ENCODE assay signal across 18 mouse cellular contexts in genomic region chr8:46726383-46726782, GRCm38 (mm10). TPM values are rescaled to one million over a fixed set of nuclear protein-coding genes. Genes with fewer than 3 reads are reported as not detected.
DNase-seq lines count a peak whose midpoint lies in the region; ATAC-seq and TF ChIP-seq lines count a peak whose summit lies in the region.
"Had no signal": no experiment of that assay in that cellular context is flagged by ENCODE, and none has a peak within 500 bp of the region (broad histone marks: within the 10 kb centered on the region; RNA-seq: fewer than 3 reads in every experiment).

No protein-coding gene starts in this region.

- H3K36me3 ChIP-seq in limb, embryonic 11.5 days (ENCODE audit: control insufficient read depth, insufficient read depth, low read length), result no peaks in the 10 kb centered on the region
- no peaks in the 10 kb centered on the region for H3K36me3 ChIP-seq in limb, embryonic 10.5 days
- no peaks in the 10 kb centered on the region for H3K36me3 ChIP-seq in limb, embryonic 12.5 days
- no peaks in the 10 kb centered on the region for H3K36me3 ChIP-seq in limb, embryonic 14.5 days (ENCODE audit: control insufficient read depth, insufficient read depth, low read length)
- H3K36me3 ChIP-seq: embryonic facial prominence, embryonic 12.5 days; forebrain, embryonic 15.5 days had no signal

- H3K4me1 ChIP-seq in limb, embryonic 11.5 days (ENCODE audit: control insufficient read depth, insufficient read depth, low read length), result no peaks in the 10 kb centered on the region
- H3K4me1 ChIP-seq in limb, embryonic 10.5 days, result peaks cover 5% of the 10 kb centered on the region; the same call in 1 of the 2 replicates
- H3K4me1 ChIP-seq in limb, embryonic 12.5 days (replicated peaks), result peaks cover 7% of the 10 kb centered on the region; the same call in 1 of the 2 replicates
- H3K4me1 ChIP-seq in limb, embryonic 14.5 days (ENCODE audit: control insufficient read depth, insufficient read depth, low read length), result peaks cover 4% of the 10 kb centered on the region; the same call in 1 of the 2 replicates
- H3K4me1 ChIP-seq: forebrain, embryonic 13.5 days; forebrain, embryonic 15.5 days had no signal

- WGBS in limb, embryonic 11.5 days, result 94% methylated on average over 2 of the region's 2 CpGs
- WGBS in limb, embryonic 10.5 days, result 100% methylated on average over 2 of the region's 2 CpGs
- 73% methylated on average over 2 of the region's 2 CpGs for WGBS in limb, embryonic 12.5 days
- 50% methylated on average over 2 of the region's 2 CpGs for WGBS in limb, embryonic 14.5 days

- no peak overlapping the region for H3K9ac ChIP-seq in limb, embryonic 11.5 days (ENCODE audit: low read length)
- no peak overlapping the region for H3K9ac ChIP-seq in limb, embryonic 12.5 days (replicated peaks)
- no peak overlapping the region for H3K9ac ChIP-seq in limb, embryonic 14.5 days (ENCODE audit: low read depth, low read length, severe bottlenecking)
- H3K9ac ChIP-seq: embryonic facial prominence, embryonic 12.5 days; forebrain, embryonic 13.5 days; forebrain, embryonic 15.5 days; forebrain, postnatal 0 days had no signal

- no peaks in the 10 kb centered on the region for H3K9me3 ChIP-seq in limb, embryonic 11.5 days (ENCODE audit: control insufficient read depth, low read length)
- no peaks in the 10 kb centered on the region for H3K9me3 ChIP-seq in limb, embryonic 10.5 days (replicated peaks)
- H3K9me3 ChIP-seq in limb, embryonic 12.5 days, result no peaks in the 10 kb centered on the region
- H3K9me3 ChIP-seq in limb, embryonic 14.5 days (ENCODE audit: control insufficient read depth, low read length), result no peaks in the 10 kb centered on the region
- H3K9me3 ChIP-seq: embryonic facial prominence, embryonic 12.5 days; forebrain, embryonic 13.5 days; forebrain, embryonic 15.5 days had no signal

- no peaks in the 10 kb centered on the region for H3K27me3 ChIP-seq in limb, embryonic 11.5 days (ENCODE audit: control insufficient read depth, insufficient read depth, low read length)
- H3K27me3 ChIP-seq in limb, embryonic 10.5 days (ENCODE audit: low read depth, poor library complexity, severe bottlenecking), result no peaks in the 10 kb centered on the region
- H3K27me3 ChIP-seq in limb, embryonic 12.5 days, result no peaks in the 10 kb centered on the region
- no peaks in the 10 kb centered on the region for H3K27me3 ChIP-seq in limb, embryonic 14.5 days (ENCODE audit: control insufficient read depth, insufficient read depth, low read length)
- H3K27me3 ChIP-seq: embryonic facial prominence, embryonic 12.5 days; forebrain, embryonic 13.5 days; forebrain, embryonic 15.5 days had no signal

- H3K27ac ChIP-seq in limb, embryonic 11.5 days (replicated peaks; ENCODE audit: low read depth, low read length), result no peak overlapping the region
- no peak overlapping the region for H3K27ac ChIP-seq in limb, embryonic 10.5 days
- H3K27ac ChIP-seq in limb, embryonic 12.5 days, result no peak overlapping the region
- H3K27ac ChIP-seq in limb, embryonic 14.5 days (replicated peaks; ENCODE audit: low read depth, low read length), result no peak overlapping the region
- H3K27ac ChIP-seq: embryonic facial prominence, embryonic 12.5 days; forebrain, embryonic 13.5 days; forebrain, embryonic 15.5 days had no signal

- no peak overlapping the region for H3K4me3 ChIP-seq in limb, embryonic 11.5 days (ENCODE audit: low read depth, low read length)
- no peak overlapping the region for H3K4me3 ChIP-seq in limb, embryonic 10.5 days
- no peak overlapping the region for H3K4me3 ChIP-seq in limb, embryonic 12.5 days (replicated peaks)
- no peak overlapping the region for H3K4me3 ChIP-seq in limb, embryonic 14.5 days (replicated peaks; ENCODE audit: low read length)
- H3K4me3 ChIP-seq: embryonic facial prominence, embryonic 12.5 days; forebrain, embryonic 13.5 days; forebrain, embryonic 15.5 days had no signal

- ATAC-seq in limb, embryonic 11.5 days (ENCODE audit: insufficient number of reproducible peaks, low FRiP score, low TSS enrichment, low read depth), result peak; percentile 54; the same call in 1 of the 2 replicates
- ATAC-seq in limb, embryonic 12.5 days (ENCODE audit: insufficient number of reproducible peaks, insufficient read depth, low FRiP score, low TSS enrichment, low read depth), result 0 out of 2 replicates have a peak, but pooled peaks have one; percentile 63
- ATAC-seq in limb, embryonic 14.5 days (ENCODE audit: low FRiP score, low read depth), result peak; percentile 23; the same call in 1 of the 2 replicates
- no peak for ATAC-seq in monocyte, adult 5-6 weeks (replicated peaks; ENCODE audit: insufficient number of reproducible peaks, low FRiP score, low TSS enrichment, poor library complexity, severe bottlenecking)
- ATAC-seq: forebrain, embryonic 13.5 days; forebrain, embryonic 15.5 days; forebrain, postnatal 0 days had no signal

- no peak for DNase-seq in limb, embryonic 11.5 days (ENCODE audit: low spot score)
- no peak for DNase-seq in limb, embryonic 10.5 days (ENCODE audit: low spot score)
- no peak for DNase-seq in limb, embryonic 14.5 days (ENCODE audit: low spot score)
- DNase-seq in adrenal gland, postnatal 4 days (ENCODE audit: low spot score in 2 of 2), result no peak
- DNase-seq: adrenal gland, adult 2 months; adrenal gland, postnatal 10 days; adrenal gland, postnatal 25 days; cerebellum, adult 11-12 months; cerebellum, adult 2 months; cerebellum, adult 9-10 months; cerebellum, postnatal 10 days; cerebellum, postnatal 25 days; forebrain, postnatal 0 days had no signal

- TF ChIP-seq POLR2A in limb, embryonic 14.5 days (IDR thresholded peaks at IDR 0.05; ENCODE audit: borderline replicate concordance, extremely low read depth, insufficient read depth, insufficient read length), result no peak

- H3K4me2 ChIP-seq in limb, embryonic 11.5 days (ENCODE audit: low read depth, severe bottlenecking), result no peak overlapping the region
- H3K4me2 ChIP-seq in limb, embryonic 12.5 days, result no peak overlapping the region
- no peak overlapping the region for H3K4me2 ChIP-seq in limb, embryonic 14.5 days (replicated peaks; ENCODE audit: low read depth, low read length, severe bottlenecking)
- H3K4me2 ChIP-seq: embryonic facial prominence, embryonic 12.5 days; forebrain, embryonic 13.5 days; forebrain, embryonic 15.5 days had no signal

RNA-seq across cellular contexts. Expression of gene Irf2, which starts 13.1 kb away (rescaled TPM):
- 13.7 and 15.3 TPM in 2 replicates for polyA plus RNA-seq in limb, embryonic 11.5 days (2014; fragmentation: Nextera tagmentation; extraction: Ambion mirVana)
- 7.7 and 8.1 TPM in 2 replicates for polyA plus RNA-seq in limb, embryonic 10.5 days (2016; fragmentation: Nextera tagmentation; extraction: Ambion mirVana)
- 13.3 and 13.6 TPM in 2 replicates for polyA plus RNA-seq in limb, embryonic 12.5 days (2016; fragmentation: Nextera tagmentation; extraction: Ambion mirVana)
- 13.8 and 15.1 TPM in 2 replicates for polyA plus RNA-seq in limb, embryonic 14.5 days (2012; rRNA removed)
- polyA plus RNA-seq in limb, embryonic 14.5 days (2014; fragmentation: Nextera tagmentation; extraction: Ambion mirVana), result 16.8 and 19.0 TPM in 2 replicates
- 109 to 271 TPM (median 146 TPM) in 3 replicates for total RNA-seq in monocyte, adult 5-6 weeks (2017)
- 10 to 100 TPM; 56.2 to 62.9 TPM for total RNA-seq in adrenal gland, postnatal 4 days (2021)
